Mouse (Mus musculus): ENCODE measurements at regions not wholly inside any gene's neighbourhood (a gene's known extent, or its start where the extent isn't known, plus 50 kb on each side); places are given as distances from the start of the nearest gene placed in this dataset.

- Histone ChIP-seq H3K4me2 (no peak overlapping the region), H3K36me3 (no peaks in the 10 kb centered on the region)
Measured at GRCm38 (mm10) chr7:110705311-110706000, 62.5 kb upstream of the Ampd3 start.

DNA sequence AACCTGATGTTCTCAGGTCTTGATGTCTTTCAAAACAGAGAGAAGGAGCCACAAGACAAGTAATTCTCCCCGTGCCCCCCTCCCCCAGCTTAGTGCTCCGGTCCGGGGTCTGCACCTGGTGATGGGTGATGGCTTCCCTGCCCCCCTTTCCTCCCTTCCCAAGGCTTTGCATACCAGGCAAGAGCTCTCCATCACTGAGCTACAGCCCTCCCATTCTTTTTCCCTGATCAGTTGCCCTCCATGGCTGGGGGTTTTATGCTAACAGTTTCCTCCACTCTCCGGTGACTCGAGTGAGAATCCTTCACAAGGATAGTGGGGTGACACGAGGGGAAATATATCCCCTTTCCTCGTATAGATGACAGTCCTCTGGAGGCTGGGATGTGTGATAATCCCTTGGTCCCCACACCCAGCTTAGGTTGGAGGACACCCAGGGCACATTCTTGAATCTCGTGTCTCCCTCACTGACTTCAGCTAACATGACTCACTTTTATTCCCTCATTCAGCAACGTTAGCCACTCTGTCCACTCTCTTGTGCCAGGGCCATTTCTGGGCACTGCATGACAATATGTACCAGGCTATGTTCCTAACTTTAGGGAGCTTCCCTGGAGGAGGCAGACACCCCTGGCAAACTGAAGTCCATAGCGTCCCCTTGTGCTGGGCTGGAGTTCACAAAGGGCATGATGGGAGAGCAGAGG lies 61.9 kb upstream of the Ampd3 start:
- H3K9me3 ChIP-seq, result peaks cover 3% of the 10 kb centered on the region; the same call in 1 of the 2 replicates
- 69% methylated on average over 10 of the region's 10 CpGs for WGBS
- no peak overlapping the region for H3K9ac ChIP-seq
- no peak for ATAC-seq (ENCODE audit: extremely low read depth, insufficient number of reproducible peaks, low FRiP score, low TSS enrichment)
- H3K36me3 ChIP-seq, result no peaks in the 10 kb centered on the region
- peaks cover 6% of the 10 kb centered on the region for H3K27me3 ChIP-seq (replicated peaks)
- no peak overlapping the region for H3K4me2 ChIP-seq
- H3K27ac ChIP-seq (replicated peaks), result no peak overlapping the region
- peaks cover 33% of the 10 kb centered on the region for H3K4me1 ChIP-seq
- no peak overlapping the region for H3K4me3 ChIP-seq

More at GRCm38 (mm10) chr7:110705311-110706000, 62.5 kb upstream of the Ampd3 start:
- no peak overlapping the region for H3K27ac ChIP-seq (replicated peaks)
- H3K9ac ChIP-seq, result no peak overlapping the region
- no peak overlapping the region for H3K4me3 ChIP-seq
- WGBS, result 58% methylated on average over 6 of the region's 6 CpGs
- H3K9me3 ChIP-seq, result no peaks in the 10 kb centered on the region
- peaks cover 33% of the 10 kb centered on the region for H3K4me1 ChIP-seq
- ATAC-seq (ENCODE audit: extremely low read depth, insufficient number of reproducible peaks, low FRiP score, low TSS enrichment), result no peak
- H3K27me3 ChIP-seq (replicated peaks), result peaks cover 6% of the 10 kb centered on the region

DNA sequence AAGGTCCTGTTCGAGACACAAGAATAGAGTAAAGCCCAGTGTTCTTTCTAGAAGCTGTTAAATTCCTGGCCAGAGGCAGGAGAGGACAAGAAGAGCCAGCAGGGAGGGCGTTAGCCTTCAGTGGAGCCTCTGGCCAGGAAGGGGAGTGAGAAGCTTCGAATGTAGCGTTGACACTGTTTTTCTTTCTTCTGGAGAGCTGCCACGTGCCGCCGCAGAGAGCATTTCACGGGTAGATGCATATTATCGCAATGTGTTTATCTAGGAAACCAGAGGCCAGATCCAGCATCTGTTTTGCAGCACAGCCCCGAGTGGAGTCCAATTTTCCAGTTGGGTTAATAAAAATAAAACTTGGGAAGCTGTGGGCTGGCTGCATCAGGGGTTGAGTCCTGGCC lies 61.3 kb upstream of the Ampd3 start:
- H3K4me1 ChIP-seq, result peaks cover 33% of the 10 kb centered on the region
- ATAC-seq (ENCODE audit: extremely low read depth, insufficient number of reproducible peaks, low FRiP score, low TSS enrichment), result no peak

DNA sequence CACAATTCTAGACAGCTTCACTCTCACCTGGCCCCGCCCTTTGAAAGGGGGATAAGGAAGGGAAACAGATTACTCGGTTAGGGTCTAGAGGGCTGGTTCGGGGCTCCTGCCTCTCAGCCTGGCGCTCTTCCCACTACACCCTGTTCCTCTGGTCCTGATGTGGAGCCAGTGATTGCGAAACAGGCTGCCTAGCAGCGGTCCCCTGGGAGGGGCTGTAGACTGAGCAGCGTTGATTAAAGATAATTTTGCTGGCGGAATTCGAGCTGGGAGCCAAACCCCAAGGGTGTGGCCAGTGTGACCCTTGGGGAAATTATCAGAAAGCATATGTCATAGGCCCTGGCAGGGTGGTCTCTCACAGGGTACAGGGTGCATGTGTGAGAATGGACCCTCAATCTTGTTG lies 59.9 kb upstream of the Ampd3 start:
- H3K27ac ChIP-seq (replicated peaks), result no peak overlapping the region
- no peaks in the 10 kb centered on the region for H3K36me3 ChIP-seq
- peaks cover 33% of the 10 kb centered on the region for H3K4me1 ChIP-seq
- H3K9me3 ChIP-seq, result peaks cover 9% of the 10 kb centered on the region; the same call in 1 of the 2 replicates
- no peak overlapping the region for H3K9ac ChIP-seq
- ATAC-seq (ENCODE audit: extremely low read depth, insufficient number of reproducible peaks, low FRiP score, low TSS enrichment), result no peak
- 52% methylated on average over 9 of the region's 9 CpGs for WGBS
- no peak overlapping the region for H3K4me2 ChIP-seq
- H3K4me3 ChIP-seq, result no peak overlapping the region
- peaks cover 6% of the 10 kb centered on the region for H3K27me3 ChIP-seq (replicated peaks)

More for the DNA sequence above, 61.3 kb upstream of the Ampd3 start:
- H3K27me3 ChIP-seq (replicated peaks), result peaks cover 6% of the 10 kb centered on the region
- no peak overlapping the region for H3K4me2 ChIP-seq
- H3K4me3 ChIP-seq, result no peak overlapping the region
- H3K27ac ChIP-seq (replicated peaks), result no peak overlapping the region
- WGBS, result 44% methylated on average over 10 of the region's 10 CpGs
- peaks cover 9% of the 10 kb centered on the region; the same call in 1 of the 2 replicates for H3K9me3 ChIP-seq
- no peaks in the 10 kb centered on the region for H3K36me3 ChIP-seq
- no peak overlapping the region for H3K9ac ChIP-seq

DNA sequence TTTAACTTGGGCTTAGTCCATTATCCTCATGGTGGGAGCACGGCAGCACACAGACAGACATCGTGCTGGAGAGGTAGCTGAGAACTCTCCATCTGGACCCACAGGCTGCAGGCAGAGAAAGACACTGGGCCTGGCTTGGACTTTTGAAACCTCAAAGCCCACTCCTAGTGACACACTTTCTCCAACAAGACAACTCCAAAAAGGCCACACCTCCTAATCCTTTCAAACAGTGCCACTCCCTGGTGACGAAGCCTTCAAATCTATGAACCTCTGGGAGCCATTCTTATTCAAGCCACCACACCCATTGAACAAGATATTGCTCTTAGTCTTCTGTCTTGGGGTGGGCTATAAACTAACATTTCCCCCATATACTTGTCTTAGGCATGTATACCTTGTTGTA lies 59.2 kb upstream of the Ampd3 start:
- WGBS, result 83% methylated on average over 3 of the region's 3 CpGs
- peaks cover 6% of the 10 kb centered on the region for H3K27me3 ChIP-seq (replicated peaks)

DNA sequence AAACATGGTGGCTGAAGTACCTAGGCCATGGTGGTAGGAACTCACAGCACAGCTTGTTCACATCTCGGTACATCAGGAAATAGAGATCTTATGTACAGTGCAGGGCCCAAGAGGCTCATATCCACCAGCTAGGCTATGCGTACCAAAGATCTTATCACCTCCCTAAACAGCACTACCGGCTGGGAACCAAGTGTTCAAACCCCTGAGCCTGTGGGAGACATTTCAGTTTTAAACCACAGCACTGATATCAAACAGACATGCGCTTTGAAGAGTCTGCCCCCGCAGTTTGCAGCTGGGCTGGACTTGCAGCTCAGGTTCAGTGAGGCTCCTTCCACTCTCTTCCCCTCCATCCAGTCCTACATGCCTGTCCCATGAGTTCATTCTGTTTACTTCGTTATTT lies 58.4 kb upstream of the Ampd3 start:
- H3K9ac ChIP-seq, result no peak overlapping the region
- H3K4me3 ChIP-seq, result no peak overlapping the region
- H3K27ac ChIP-seq (replicated peaks), result no peak overlapping the region
- peaks cover 3% of the 10 kb centered on the region for H3K27me3 ChIP-seq (replicated peaks)
- no peaks in the 10 kb centered on the region for H3K36me3 ChIP-seq
- H3K4me2 ChIP-seq, result no peak overlapping the region
- peaks cover 33% of the 10 kb centered on the region for H3K4me1 ChIP-seq
- ATAC-seq (ENCODE audit: extremely low read depth, insufficient number of reproducible peaks, low FRiP score, low TSS enrichment), result no peak
- WGBS, result 56% methylated on average over 6 of the region's 6 CpGs
- H3K9me3 ChIP-seq, result peaks cover 9% of the 10 kb centered on the region; the same call in 1 of the 2 replicates

More for the DNA sequence above, 59.2 kb upstream of the Ampd3 start:
- H3K9me3 ChIP-seq, result peaks cover 9% of the 10 kb centered on the region; the same call in 1 of the 2 replicates
- H3K9ac ChIP-seq, result no peak overlapping the region
- H3K36me3 ChIP-seq, result no peaks in the 10 kb centered on the region
- no peak overlapping the region for H3K27ac ChIP-seq (replicated peaks)
- peaks cover 33% of the 10 kb centered on the region for H3K4me1 ChIP-seq
- H3K4me2 ChIP-seq, result no peak overlapping the region
- ATAC-seq (ENCODE audit: extremely low read depth, insufficient number of reproducible peaks, low FRiP score, low TSS enrichment), result no peak
- no peak overlapping the region for H3K4me3 ChIP-seq

GRCm38 (mm10) chr7:110710256-110710962 lies 57.6 kb upstream of the Ampd3 start:
- WGBS, result 67% methylated on average over 9 of the region's 9 CpGs
- no peaks in the 10 kb centered on the region for H3K36me3 ChIP-seq
- H3K4me1 ChIP-seq, result peaks cover 31% of the 10 kb centered on the region
- no peak for ATAC-seq (ENCODE audit: extremely low read depth, insufficient number of reproducible peaks, low FRiP score, low TSS enrichment)
- H3K9me3 ChIP-seq, result peaks cover 9% of the 10 kb centered on the region; the same call in 1 of the 2 replicates
- H3K9ac ChIP-seq, result no peak overlapping the region
- no peak overlapping the region for H3K27ac ChIP-seq (replicated peaks)
- no peaks in the 10 kb centered on the region; the same call in 1 of the 2 replicates for H3K27me3 ChIP-seq (replicated peaks)
- no peak overlapping the region for H3K4me3 ChIP-seq
- no peak overlapping the region for H3K4me2 ChIP-seq

DNA sequence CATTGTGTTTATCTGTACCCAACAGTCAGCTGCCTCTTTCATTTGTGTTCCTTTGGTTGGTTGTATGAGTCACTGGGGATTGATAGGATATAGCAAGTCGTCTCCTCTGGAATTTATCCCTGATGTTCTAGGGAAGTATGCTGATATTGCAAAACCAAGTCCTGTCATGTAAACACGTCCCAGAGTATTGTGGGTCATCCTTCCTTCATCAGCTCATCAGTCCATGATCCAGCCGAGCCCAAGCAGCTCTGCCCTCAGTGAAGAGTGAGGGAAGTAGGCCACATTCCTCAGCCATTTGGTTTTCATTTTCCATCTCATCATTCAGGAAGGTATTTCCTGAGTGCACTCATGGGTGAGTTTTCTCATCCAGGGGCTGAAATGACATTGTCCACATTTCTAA lies 54.3 kb upstream of the Ampd3 start:
- Histone ChIP-seq H3K9ac (no peak overlapping the region), H3K36me3 (no peaks in the 10 kb centered on the region), H3K4me1 (peaks cover 17% of the 10 kb centered on the region), H3K27me3 (replicated peaks) (0 out of 2 replicates have a peak, but pooled peaks cover 3% of the 10 kb centered on the region), H3K9me3 (peaks cover 9% of the 10 kb centered on the region; the same call in 1 of the 2 replicates), H3K27ac (replicated peaks) (no peak overlapping the region), H3K4me3 (no peak overlapping the region), H3K4me2 (no peak overlapping the region)
- 44% methylated on average over 3 of the region's 3 CpGs for WGBS
- ATAC-seq (ENCODE audit: extremely low read depth, insufficient number of reproducible peaks, low FRiP score, low TSS enrichment), result no peak

GRCm38 (mm10) chr7:110715110-110715509 lies 52.9 kb upstream of the Ampd3 start:
- Histone ChIP-seq H3K4me2 (no peak overlapping the region), H3K27me3 (replicated peaks) (0 out of 2 replicates have a peak, but pooled peaks cover 3% of the 10 kb centered on the region), H3K27ac (replicated peaks) (no peak overlapping the region), H3K9me3 (peaks cover 9% of the 10 kb centered on the region; the same call in 1 of the 2 replicates), H3K4me3 (no peak overlapping the region), H3K4me1 (peaks cover 10% of the 10 kb centered on the region), H3K36me3 (no peaks in the 10 kb centered on the region), H3K9ac (no peak overlapping the region)
- WGBS, result 70% methylated on average over 3 of the region's 3 CpGs
- no peak for ATAC-seq (ENCODE audit: extremely low read depth, insufficient number of reproducible peaks, low FRiP score, low TSS enrichment)

DNA sequence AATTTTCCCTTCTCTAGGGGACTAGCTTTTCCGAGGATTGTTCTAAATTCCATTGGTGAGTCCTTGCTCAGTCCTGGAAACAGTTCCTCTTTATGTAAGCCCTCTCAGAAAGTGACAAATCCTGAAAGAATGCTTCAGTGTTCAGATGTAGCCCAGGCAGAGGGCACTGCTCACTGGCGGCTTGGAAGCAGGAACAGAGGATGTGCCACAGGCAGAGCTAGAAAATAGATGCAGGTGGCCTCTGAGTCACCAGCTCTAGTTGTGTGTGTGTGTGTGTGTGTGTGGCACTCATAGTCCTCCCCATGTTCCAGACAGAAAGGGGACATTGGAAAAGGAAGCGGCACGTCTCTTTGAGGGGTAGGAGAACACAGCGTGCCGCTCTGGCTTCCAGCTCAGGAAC lies 52.5 kb upstream of the Ampd3 start:
- peaks cover 9% of the 10 kb centered on the region; the same call in 1 of the 2 replicates for H3K9me3 ChIP-seq
- H3K4me1 ChIP-seq, result peaks cover 7% of the 10 kb centered on the region
- no peak overlapping the region for H3K27ac ChIP-seq (replicated peaks)
- 73% methylated on average over 6 of the region's 6 CpGs for WGBS
- ATAC-seq (ENCODE audit: extremely low read depth, insufficient number of reproducible peaks, low FRiP score, low TSS enrichment), result no peak
- H3K9ac ChIP-seq, result no peak overlapping the region
- no peaks in the 10 kb centered on the region for H3K36me3 ChIP-seq
- 0 out of 2 replicates have a peak, but pooled peaks cover 3% of the 10 kb centered on the region for H3K27me3 ChIP-seq (replicated peaks)
- no peak overlapping the region for H3K4me2 ChIP-seq
- no peak overlapping the region for H3K4me3 ChIP-seq

DNA sequence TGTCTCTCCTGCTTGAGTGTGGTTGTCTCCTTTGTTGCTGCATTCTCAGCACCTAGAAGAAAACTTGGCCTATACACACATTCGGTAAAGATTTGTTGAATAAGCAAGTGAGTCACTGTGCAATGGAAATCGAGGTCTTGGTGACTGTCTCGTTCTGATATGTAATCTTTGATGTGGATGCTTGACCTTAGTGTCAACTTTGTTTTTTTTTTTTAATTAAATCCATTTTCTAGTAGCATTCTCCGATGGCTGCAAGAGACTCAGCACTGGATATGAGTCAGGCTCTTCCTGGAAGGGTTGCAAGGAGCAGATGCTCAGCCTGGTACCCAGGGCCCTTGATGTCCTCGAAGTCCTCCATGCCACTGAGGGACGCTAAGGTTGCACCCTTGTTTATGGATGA lies 50.9 kb upstream of the Ampd3 start:
- WGBS, result 72% methylated on average over 6 of the region's 6 CpGs
- Histone ChIP-seq H3K36me3 (no peaks in the 10 kb centered on the region), H3K27ac (replicated peaks) (no peak overlapping the region), H3K4me2 (no peak overlapping the region), H3K4me3 (no peak overlapping the region), H3K9ac (no peak overlapping the region), H3K9me3 (no peaks in the 10 kb centered on the region), H3K27me3 (replicated peaks) (0 out of 2 replicates have a peak, but pooled peaks cover 3% of the 10 kb centered on the region), H3K4me1 (peaks cover 7% of the 10 kb centered on the region)
- ATAC-seq (ENCODE audit: extremely low read depth, insufficient number of reproducible peaks, low FRiP score, low TSS enrichment), result no peak

Data from heart, embryonic 13.5 days (tissue).